Mouse (Mus musculus) embryonic facial prominence, embryonic 10.5 days (tissue): ENCODE measurements around the gene Pltp. TPM values are rescaled to one million over a fixed set of nuclear protein-coding genes. Genes with fewer than 3 reads are reported as not detected.

Experiments
- DNase-seq: peaks from one replicate; pipeline ENCODE4 v3.0.0-alpha.2; 2017; ENCODE audit warnings: low spot score
- H3K27ac ChIP-seq: fragments of 300-500 bp; sonication (generic); replicated peaks from 2 replicates; pipeline ENCODE4 v1.5.1; 2016; ENCODE audit warnings: mild to moderate bottlenecking
- H3K27me3 ChIP-seq: fragments of 300-500 bp; sonication (generic); replicated peaks from 2 replicates; pipeline ENCODE4 v1.6.1; 2016; ENCODE audit warnings: low read depth, mild to moderate bottlenecking; ENCODE audit not compliant: poor library complexity, severe bottlenecking
- H3K36me3 ChIP-seq: fragments of 300-500 bp; sonication (generic); replicated peaks from 2 replicates; pipeline ENCODE4 v1.6.1; 2016; ENCODE audit warnings: mild to moderate bottlenecking, moderate library complexity
- H3K4me1 ChIP-seq: fragments of 300-500 bp; sonication (generic); 2 replicates; pipeline ENCODE4 v1.6.1; 2016
- H3K4me3 ChIP-seq: fragments of 300-500 bp; sonication (generic); 2 replicates; pipeline ENCODE4 v1.5.1; 2016; ENCODE audit warnings: mild to moderate bottlenecking, moderate library complexity
- H3K9me3 ChIP-seq: fragments of 300-500 bp; sonication (generic); 2 replicates; pipeline ENCODE4 v1.6.1; 2016; ENCODE audit warnings: mild to moderate bottlenecking
- WGBS: fragments of 180-500 bp; shearing (Covaris S2); methylation state at CpG from one replicate; pipeline ENCODE4 v1.1.7; 2016; 5-methylcytosine and 5-hydroxymethylcytosine counted together
- polyA plus RNA-seq: library from polyadenylated mRNA; unstranded; fragments of >200 nt; fragmentation: Nextera tagmentation; extraction: Ambion mirVana; gene quantifications from 2 replicates; pipeline ENCODE4 v1.2.1, GENCODE M21; 2016

Gene Pltp
- polyA plus RNA-seq, 1 experiment from 2014 or later, result 36.7 TPM

DNA sequence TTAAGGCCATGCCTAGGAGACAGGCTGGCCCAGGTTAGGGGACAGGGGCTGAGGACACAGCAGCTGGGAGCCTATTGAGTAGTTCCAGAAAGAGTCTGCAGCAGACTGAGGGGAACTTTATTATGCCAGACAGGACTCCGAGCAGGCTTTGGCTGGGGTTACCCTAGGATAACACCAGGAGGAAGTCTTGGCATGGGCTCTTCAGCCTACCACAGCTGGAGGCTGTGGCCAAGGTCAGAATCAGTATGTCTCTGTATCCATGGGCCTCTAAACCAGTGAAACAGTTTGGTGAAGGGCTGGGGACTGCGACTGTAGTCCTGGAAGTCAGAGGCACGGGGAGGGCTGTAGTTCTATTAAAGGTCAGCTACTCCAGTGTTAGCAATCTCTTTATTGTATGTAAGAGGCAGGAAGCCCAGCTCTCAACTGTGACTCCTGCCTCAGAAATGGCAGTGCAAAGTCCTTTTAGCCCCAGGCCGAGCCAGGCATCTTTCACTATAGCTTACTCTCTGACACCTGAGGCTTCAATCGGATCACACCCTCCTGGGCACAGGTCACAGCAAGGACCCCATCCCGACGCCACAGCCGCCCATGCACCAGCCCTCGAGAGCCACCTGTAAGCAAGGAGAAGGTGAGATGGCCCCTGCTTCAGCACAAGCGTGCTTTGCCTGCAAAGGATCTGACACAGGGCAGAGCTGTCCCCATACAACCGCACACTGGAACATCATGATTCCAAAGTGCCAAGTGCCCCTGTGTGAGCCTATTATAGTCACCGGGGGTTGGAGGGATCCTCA, 64.9 kb downstream of the Pltp start:
- Histone ChIP-seq H3K4me1 (peaks cover 10% of the 10 kb centered on the region), H3K27me3 (no peaks in the 10 kb centered on the region), H3K27ac (no peak overlapping the region), H3K9me3 (no peaks in the 10 kb centered on the region), H3K36me3 (peaks cover 77% of the 10 kb centered on the region), H3K4me3 (no peak overlapping the region)
- 93% methylated on average over 12 of the region's 12 CpGs for WGBS
- no peak for DNase-seq

DNA sequence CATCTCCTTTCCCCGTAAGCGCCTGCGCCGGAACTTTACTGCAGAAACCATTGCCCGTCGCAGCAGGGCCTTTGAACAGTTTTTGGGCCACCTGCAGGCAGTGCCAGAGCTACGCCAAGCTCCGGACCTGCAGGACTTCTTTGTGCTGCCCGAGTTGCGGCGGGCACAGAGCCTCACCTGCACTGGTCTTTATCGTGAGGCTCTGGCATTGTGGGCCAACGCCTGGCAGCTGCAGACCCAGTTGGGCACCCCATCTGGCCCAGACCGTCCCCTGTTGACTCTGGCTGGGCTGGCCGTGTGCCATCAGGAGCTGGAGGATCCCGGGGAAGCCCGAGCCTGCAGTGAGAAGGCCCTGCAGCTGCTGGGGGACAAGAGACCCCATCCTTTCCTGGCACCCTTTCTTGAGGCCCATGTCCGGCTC, 65.7 kb downstream of the Pltp start:
- H3K27me3 ChIP-seq, result peaks cover 4% of the 10 kb centered on the region; the same call in 1 of the 2 replicates
- H3K27ac ChIP-seq, result no peak overlapping the region
- no peak overlapping the region; the same call in 1 of the 2 replicates for H3K4me3 ChIP-seq
- 95% methylated on average over 18 of the region's 18 CpGs for WGBS
- peaks cover 71% of the 10 kb centered on the region for H3K36me3 ChIP-seq
- H3K4me1 ChIP-seq, result peaks cover 14% of the 10 kb centered on the region
- no peaks in the 10 kb centered on the region for H3K9me3 ChIP-seq
- DNase-seq, result no peak

DNA sequence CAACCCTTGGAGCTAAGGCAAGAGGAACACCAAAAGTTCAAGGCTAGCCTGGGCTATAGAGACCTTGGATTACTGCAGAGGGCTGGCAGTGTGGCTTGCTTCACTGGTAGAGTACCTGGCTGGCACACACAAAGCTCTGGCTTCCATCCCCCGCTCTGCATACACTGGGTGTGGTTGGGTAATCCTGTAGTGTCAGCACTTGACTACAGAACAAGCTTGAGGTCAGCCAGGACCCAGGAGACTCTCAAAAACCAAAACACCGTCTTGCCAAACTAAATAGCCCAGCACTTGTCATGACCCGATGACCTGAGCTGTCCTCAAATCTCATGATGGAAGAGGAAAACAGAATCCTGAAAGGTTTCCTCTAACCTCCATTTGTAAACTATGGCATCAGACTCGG, 67.1 kb downstream of the Pltp start:
- DNase-seq, result no peak
- Histone ChIP-seq H3K27ac (no peak overlapping the region), H3K4me3 (no peak overlapping the region), H3K36me3 (peaks cover 57% of the 10 kb centered on the region), H3K27me3 (peaks cover 9% of the 10 kb centered on the region; the same call in 1 of the 2 replicates), H3K4me1 (peaks cover 28% of the 10 kb centered on the region), H3K9me3 (no peaks in the 10 kb centered on the region)
- WGBS, result 81% methylated on average over 4 of the region's 4 CpGs

Other genes starting within 250 kb of the Pltp start
- not detected in 2 replicates for gene Wfdc6b, start 244.2 kb downstream of the Pltp start, polyA plus RNA-seq
- gene Wfdc8, start 244.1 kb downstream of the Pltp start, polyA plus RNA-seq, result not detected in 2 replicates
- not detected in 2 replicates for gene Wfdc16, start 218.9 kb downstream of the Pltp start, polyA plus RNA-seq
- not detected in 2 replicates for gene Wfdc10, start 201.7 kb downstream of the Pltp start, polyA plus RNA-seq
- not detected in 2 replicates for gene Wfdc9, start 201.1 kb downstream of the Pltp start, polyA plus RNA-seq
- not detected in 2 replicates for gene Wfdc11, start 183.6 kb downstream of the Pltp start, polyA plus RNA-seq
- gene Wfdc13, start 172.6 kb downstream of the Pltp start, polyA plus RNA-seq, result 0.14 TPM in 1 of 2 replicates, not detected in the other
- gene Spint4, start 159.2 kb downstream of the Pltp start, polyA plus RNA-seq, result not detected in 2 replicates
- gene Spint5, start 142.4 kb downstream of the Pltp start, polyA plus RNA-seq, result not detected in 2 replicates
- gene Wfdc3, start 111.8 kb downstream of the Pltp start, polyA plus RNA-seq, result 0.87 and 0.95 TPM in 2 replicates
- gene Dnttip1, start 111.7 kb downstream of the Pltp start, polyA plus RNA-seq, result 85.1 and 88.8 TPM in 2 replicates
- 571 and 605 TPM in 2 replicates for gene Ube2c, start 87.8 kb downstream of the Pltp start, polyA plus RNA-seq
- gene Tnnc2, start 77.7 kb downstream of the Pltp start, polyA plus RNA-seq, result not detected in 2 replicates
- 10.7 and 11.9 TPM in 2 replicates for gene Snx21, start 71.9 kb downstream of the Pltp start, polyA plus RNA-seq
- gene Acot8, start 52.8 kb downstream of the Pltp start, polyA plus RNA-seq, result 13.9 and 15.8 TPM in 2 replicates
- 8.5 and 8.6 TPM in 2 replicates for gene Zswim3, start 52.6 kb downstream of the Pltp start, polyA plus RNA-seq
- 24.2 and 27.1 TPM in 2 replicates for gene Zswim1, start 35.0 kb downstream of the Pltp start, polyA plus RNA-seq
- not detected in 2 replicates for gene Spata25, start 29.2 kb downstream of the Pltp start, polyA plus RNA-seq
- gene Ctsa, start 24.8 kb downstream of the Pltp start, polyA plus RNA-seq, result 95.8 and 100 TPM in 2 replicates
- 4.8 and 5.4 TPM in 2 replicates for gene Neurl2, start 24.3 kb downstream of the Pltp start, polyA plus RNA-seq
- gene Pcif1, start 21.6 kb upstream of the Pltp start, polyA plus RNA-seq, result 77.2 and 81.2 TPM in 2 replicates
- gene Zfp335, start 54.0 kb upstream of the Pltp start, polyA plus RNA-seq, result 17.4 and 18.2 TPM in 2 replicates
- 0.28 and 0.77 TPM in 2 replicates for gene Mmp9, start 83.1 kb upstream of the Pltp start, polyA plus RNA-seq
- gene Slc12a5, start 103.1 kb upstream of the Pltp start, polyA plus RNA-seq, result 1.5 and 1.7 TPM in 2 replicates
- 98.9 TPM in 2 replicates for gene Ncoa5, start 177.2 kb upstream of the Pltp start, polyA plus RNA-seq
- gene Cd40, start 197.9 kb upstream of the Pltp start, polyA plus RNA-seq, result 5.0 and 6.2 TPM in 2 replicates
- not detected in 2 replicates for gene 1700025C18Rik, start 233.0 kb upstream of the Pltp start, polyA plus RNA-seq